Mouse (Mus musculus): Measurements from ENCODE around the gene Mettl14. TPM values are rescaled to one million over a fixed set of nuclear protein-coding genes. Genes with fewer than 3 reads are reported as not detected.
A peak's percentile ranks its signal among the peaks of the same experiment; 100 is the strongest.
"Not testable (repeated sequence)": the region's sequence is repeated elsewhere in the genome, so short reads cannot be mapped to it uniquely, and the experiment has no call there.

Mettl14 gene
- total RNA-seq (2021), result 10 to 100 TPM; 12.9 to 13.3 TPM
- long read RNA-seq, experiment 1, partial matches to known transcripts, result 0 of 6 reads
- long read RNA-seq, experiment 1, other reads (novel, unspliced or antisense), result 5 of 6 reads
- long read RNA-seq, experiment 2, transcript Mettl14-201 (11 exons, 2,741 nt), result major isoform, 9 of 12 reads
- long read RNA-seq, experiment 2, partial matches to known transcripts, result 0 of 12 reads
- long read RNA-seq, experiment 2, other reads (novel, unspliced or antisense), result 3 of 12 reads

GRCm38 (mm10) chr3:123385486-123386156 is at the start of gene Mettl14:
TSS of gene Mettl14 (minus strand) at chr3:123386108.
- peak; percentile 91 to 96 for DNase-seq (ENCODE audit: low spot score in 2 of 2)

- DNase-seq (ENCODE audit: low spot score in 2 of 2), result no peak
Observed at GRCm38 (mm10) chr3:123433362-123433761, 47.5 kb upstream of the Mettl14 start.

- DNase-seq (ENCODE audit: low spot score in 2 of 2), result no peak
Observed at GRCm38 (mm10) chr3:123431951-123432674, 46.2 kb upstream of the Mettl14 start.

GRCm38 (mm10) chr3:123429597-123430458 is 43.9 kb upstream of the Mettl14 start:
- DNase-seq (ENCODE audit: low spot score in 2 of 2), result no peak

- DNase-seq (ENCODE audit: low spot score in 2 of 2), result no peak
Observed at GRCm38 (mm10) chr3:123428005-123428404, 42.1 kb upstream of the Mettl14 start.

- DNase-seq (ENCODE audit: low spot score in 2 of 2), result no peak
Observed at GRCm38 (mm10) chr3:123425647-123426046, 39.7 kb upstream of the Mettl14 start.

GRCm38 (mm10) chr3:123413173-123413572 is 27.3 kb upstream of the Mettl14 start:
- no peak for DNase-seq (ENCODE audit: low spot score in 2 of 2)

- DNase-seq (ENCODE audit: low spot score in 2 of 2), result no peak
Observed at GRCm38 (mm10) chr3:123411821-123412578, 26.1 kb upstream of the Mettl14 start.

- no peak for DNase-seq (ENCODE audit: low spot score in 2 of 2)
Observed at GRCm38 (mm10) chr3:123404945-123405344, 19.0 kb upstream of the Mettl14 start.

- peak in 1 of 2 experiments; percentile 15 for DNase-seq (ENCODE audit: low spot score in 2 of 2)
Observed at GRCm38 (mm10) chr3:123397562-123398481, 11.9 kb upstream of the Mettl14 start.

GRCm38 (mm10) chr3:123395611-123396010 is 9.7 kb upstream of the Mettl14 start:
- no peak for DNase-seq (ENCODE audit: low spot score in 2 of 2)

- DNase-seq (ENCODE audit: low spot score in 2 of 2), result no peak
Observed at GRCm38 (mm10) chr3:123391180-123391579, 5.3 kb upstream of the Mettl14 start.

- not testable (repeated sequence) for DNase-seq (ENCODE audit: low spot score in 2 of 2)
Observed at GRCm38 (mm10) chr3:123386157-123386780, 361 bp upstream of the Mettl14 start.

GRCm38 (mm10) chr3:123385118-123385485 is 806 bp downstream of the Mettl14 start:
- DNase-seq (ENCODE audit: low spot score in 2 of 2), result no peak

GRCm38 (mm10) chr3:123384435-123384834 is 1.5 kb downstream of the Mettl14 start:
- DNase-seq (ENCODE audit: low spot score in 2 of 2), result no peak

- DNase-seq (ENCODE audit: low spot score in 2 of 2), result no peak
Observed at GRCm38 (mm10) chr3:123376562-123376961, 9.3 kb downstream of the Mettl14 start.

- peak; percentile 49 to 72 for DNase-seq (ENCODE audit: low spot score in 2 of 2)
Observed at GRCm38 (mm10) chr3:123371766-123372535, 14.0 kb downstream of the Mettl14 start.

- no peak for DNase-seq (ENCODE audit: low spot score in 2 of 2)
Observed at GRCm38 (mm10) chr3:123370927-123371326, 15.0 kb downstream of the Mettl14 start.
